Mouse (Mus musculus) thymus, adult 2 months (tissue): ENCODE data around the gene Tagln. TPM values are rescaled to one million over a fixed set of nuclear protein-coding genes. Genes with fewer than 3 reads are reported as not detected.

ENCODE experiments used
- DNase-seq: peaks from one replicate; pipeline ENCODE4 v3.0.0; 2021
- H3K27ac ChIP-seq: fragments of 200-500 bp; 2 replicates; pipeline ENCODE4 v1.5.1; 2012; ENCODE audit warnings: low read length, control low read depth; ENCODE audit not compliant: control insufficient read depth, insufficient read depth
- H3K27me3 ChIP-seq: fragments of 200-500 bp; 2 replicates; pipeline ENCODE4 v1.6.1; 2012; ENCODE audit warnings: mild to moderate bottlenecking, low read length, moderate library complexity, mixed read lengths; ENCODE audit not compliant: control insufficient read depth, insufficient read depth
- H3K36me3 ChIP-seq: fragments of 200-500 bp; 2 replicates; pipeline ENCODE4 v1.6.1; 2012; ENCODE audit warnings: mild to moderate bottlenecking, low read length, moderate library complexity; ENCODE audit not compliant: control insufficient read depth, insufficient read depth
- H3K4me1 ChIP-seq: fragments of 200-500 bp; replicated peaks from 2 replicates; pipeline ENCODE4 v1.6.1; 2012; ENCODE audit warnings: low read length; ENCODE audit not compliant: control insufficient read depth, insufficient read depth
- H3K4me3 ChIP-seq: fragments of 200-500 bp; 2 replicates; pipeline ENCODE4 v1.5.1; 2012; ENCODE audit warnings: mild to moderate bottlenecking, low read length, control low read depth, moderate library complexity; ENCODE audit not compliant: control insufficient read depth, insufficient read depth
- CTCF ChIP-seq: fragments of 200-500 bp; IDR thresholded peaks from 2 replicates; pipeline ENCODE4 v1.5.1; 2012; ENCODE audit warnings: mild to moderate bottlenecking, control low read depth, low read length, moderate library complexity, borderline replicate concordance; ENCODE audit not compliant: control insufficient read depth, poor library complexity, insufficient read depth; ENCODE audit errors: extremely low read depth
- POLR2A ChIP-seq: fragments of 200-500 bp; IDR thresholded peaks from 2 replicates; pipeline ENCODE4 v1.6.1; 2012; ENCODE audit warnings: mild to moderate bottlenecking, low read length, control low read depth, moderate library complexity; ENCODE audit not compliant: control insufficient read depth, poor library complexity, insufficient read depth; ENCODE audit errors: extremely low read depth
- WGBS: fragments of 180-500 bp; shearing (Covaris S2); methylation state at CpG from one replicate; pipeline ENCODE4 v1.1.7; 2018; 5-methylcytosine and 5-hydroxymethylcytosine counted together
- polyA plus RNA-seq: library from polyadenylated mRNA; depleted of rRNA; stranded (reverse); fragments of >200 nt; gene quantifications from 2 replicates; pipeline ENCODE4 v1.2.3, GENCODE M21; 2012

Tagln gene
- polyA plus RNA-seq, 1 experiment, result 66.3 TPM

DNA sequence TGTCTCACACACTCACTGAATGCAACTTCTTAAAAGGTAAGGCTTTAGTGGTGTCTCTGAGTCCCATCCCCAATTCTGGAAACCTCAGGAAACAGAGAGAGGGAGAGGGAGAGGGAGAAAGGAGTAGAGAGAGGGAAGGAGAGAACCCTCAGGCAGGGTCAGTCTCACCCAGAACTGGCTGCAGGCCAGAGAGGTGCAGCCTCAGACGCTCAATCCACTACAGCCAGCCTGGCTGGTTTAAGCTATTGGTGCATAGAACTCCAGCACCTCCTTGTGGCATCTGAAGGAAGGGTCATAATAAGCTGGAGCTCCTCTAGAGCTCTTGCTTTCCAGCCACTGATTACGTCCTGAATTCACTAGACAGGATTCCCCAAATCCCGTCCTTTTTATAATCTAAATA is 1.0 kb upstream of the Tagln start:
- Histone ChIP-seq H3K4me3 (no peak overlapping the region), H3K36me3 (peaks cover 16% of the 10 kb centered on the region), H3K27me3 (no peaks in the 10 kb centered on the region), H3K27ac (no peak overlapping the region), H3K4me1 (peaks cover 16% of the 10 kb centered on the region)
- peak; percentile 62 for DNase-seq
- 48% methylated on average over 3 of the region's 3 CpGs for WGBS
- TF ChIP-seq CTCF (no peak), POLR2A (no peak)

GRCm38 (mm10) chr9:45932571-45933415 is 3.1 kb downstream of the Tagln start:
- no peak for DNase-seq
- H3K4me1 ChIP-seq, result peaks cover 16% of the 10 kb centered on the region
- TF ChIP-seq POLR2A (no peak), CTCF (no peak)
- H3K27ac ChIP-seq, result no peak overlapping the region
- no peaks in the 10 kb centered on the region for H3K27me3 ChIP-seq
- peaks cover 18% of the 10 kb centered on the region for H3K36me3 ChIP-seq
- WGBS, result 55% methylated on average over 11 of the region's 11 CpGs
- no peak overlapping the region for H3K4me3 ChIP-seq

DNA sequence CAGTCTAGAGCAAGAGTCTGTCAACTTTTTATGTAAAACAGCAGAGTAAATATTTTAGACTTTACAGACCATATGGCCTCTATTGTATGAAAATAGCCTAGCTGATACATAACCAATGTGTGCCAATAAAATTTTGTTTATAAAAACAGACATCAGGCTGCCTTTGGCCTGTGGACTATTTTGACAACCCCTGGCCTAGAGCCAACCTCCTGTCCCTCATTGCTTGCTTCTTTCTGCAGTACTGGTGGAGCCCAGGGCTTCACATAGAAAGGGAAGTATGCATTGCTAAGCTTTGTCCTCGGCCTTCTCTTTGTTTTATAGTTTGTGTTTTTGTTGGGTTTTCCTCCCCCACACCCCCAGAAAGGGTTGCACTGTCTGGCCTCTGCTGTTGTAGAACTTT is 3.9 kb downstream of the Tagln start:
- H3K4me3 ChIP-seq, result no peak overlapping the region
- H3K27me3 ChIP-seq, result no peaks in the 10 kb centered on the region
- TF ChIP-seq POLR2A (no peak), CTCF (no peak)
- WGBS, result 33% methylated on average over 1 of the region's 1 CpGs
- H3K36me3 ChIP-seq, result peaks cover 27% of the 10 kb centered on the region
- H3K4me1 ChIP-seq, result peaks cover 16% of the 10 kb centered on the region
- no peak overlapping the region for H3K27ac ChIP-seq
- DNase-seq, result no peak

DNA sequence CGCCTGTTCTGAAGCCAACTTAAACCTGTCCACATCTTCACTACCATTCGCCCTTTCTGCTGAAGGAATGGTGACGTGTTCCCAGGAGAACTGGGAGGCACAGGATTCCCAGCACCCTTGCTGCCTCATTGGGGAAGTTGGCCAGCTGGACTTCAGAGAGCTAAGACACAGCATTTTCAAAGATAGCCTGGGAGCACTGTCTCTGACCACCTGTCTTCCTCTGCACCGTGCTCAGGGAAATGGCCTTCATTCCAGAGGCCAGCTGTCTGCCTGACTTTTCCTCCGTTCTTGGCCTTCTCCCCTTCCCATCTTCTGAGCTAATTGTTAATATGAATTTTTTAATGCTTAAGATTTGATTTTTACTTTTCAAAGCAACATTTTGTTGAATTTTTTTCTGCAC is 6.6 kb downstream of the Tagln start:
- 92% methylated on average over 5 of the region's 5 CpGs for WGBS
- peaks cover 14% of the 10 kb centered on the region for H3K4me1 ChIP-seq
- TF ChIP-seq POLR2A, result no peak
- no peak for TF ChIP-seq CTCF
- H3K27me3 ChIP-seq, result no peaks in the 10 kb centered on the region
- H3K27ac ChIP-seq, result no peak overlapping the region
- peaks cover 38% of the 10 kb centered on the region for H3K36me3 ChIP-seq
- DNase-seq, result no peak
- H3K4me3 ChIP-seq, result no peak overlapping the region

DNA sequence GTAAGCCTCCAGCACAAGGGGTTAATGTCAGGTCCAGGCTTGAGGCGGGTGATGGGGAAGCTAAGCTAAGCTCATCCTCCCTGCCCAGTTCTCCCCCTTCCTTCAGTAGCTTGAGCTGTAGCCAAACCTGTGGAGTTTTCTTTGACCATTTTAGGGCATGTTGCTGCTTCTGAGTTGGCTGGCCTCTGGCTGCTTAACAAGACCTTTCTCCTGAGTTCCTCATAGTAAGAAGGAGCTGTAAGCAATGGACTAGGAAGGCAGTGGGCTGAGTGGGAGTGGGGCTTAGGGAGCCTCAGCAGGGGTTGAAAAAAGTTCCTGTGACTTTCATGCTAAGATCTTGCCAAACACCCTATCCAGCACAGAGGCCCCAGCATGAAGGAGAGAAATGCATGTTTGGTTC is 16.0 kb downstream of the Tagln start:
- no peaks in the 10 kb centered on the region for H3K4me1 ChIP-seq
- H3K4me3 ChIP-seq, result no peak overlapping the region
- DNase-seq, result no peak
- no peak for TF ChIP-seq POLR2A
- TF ChIP-seq CTCF, result no peak
- H3K27ac ChIP-seq, result peak overlapping the region; percentile 23; the same call in 1 of the 2 replicates
- WGBS, result 91% methylated on average over 1 of the region's 1 CpGs
- peaks cover 61% of the 10 kb centered on the region for H3K36me3 ChIP-seq
- no peaks in the 10 kb centered on the region for H3K27me3 ChIP-seq

DNA sequence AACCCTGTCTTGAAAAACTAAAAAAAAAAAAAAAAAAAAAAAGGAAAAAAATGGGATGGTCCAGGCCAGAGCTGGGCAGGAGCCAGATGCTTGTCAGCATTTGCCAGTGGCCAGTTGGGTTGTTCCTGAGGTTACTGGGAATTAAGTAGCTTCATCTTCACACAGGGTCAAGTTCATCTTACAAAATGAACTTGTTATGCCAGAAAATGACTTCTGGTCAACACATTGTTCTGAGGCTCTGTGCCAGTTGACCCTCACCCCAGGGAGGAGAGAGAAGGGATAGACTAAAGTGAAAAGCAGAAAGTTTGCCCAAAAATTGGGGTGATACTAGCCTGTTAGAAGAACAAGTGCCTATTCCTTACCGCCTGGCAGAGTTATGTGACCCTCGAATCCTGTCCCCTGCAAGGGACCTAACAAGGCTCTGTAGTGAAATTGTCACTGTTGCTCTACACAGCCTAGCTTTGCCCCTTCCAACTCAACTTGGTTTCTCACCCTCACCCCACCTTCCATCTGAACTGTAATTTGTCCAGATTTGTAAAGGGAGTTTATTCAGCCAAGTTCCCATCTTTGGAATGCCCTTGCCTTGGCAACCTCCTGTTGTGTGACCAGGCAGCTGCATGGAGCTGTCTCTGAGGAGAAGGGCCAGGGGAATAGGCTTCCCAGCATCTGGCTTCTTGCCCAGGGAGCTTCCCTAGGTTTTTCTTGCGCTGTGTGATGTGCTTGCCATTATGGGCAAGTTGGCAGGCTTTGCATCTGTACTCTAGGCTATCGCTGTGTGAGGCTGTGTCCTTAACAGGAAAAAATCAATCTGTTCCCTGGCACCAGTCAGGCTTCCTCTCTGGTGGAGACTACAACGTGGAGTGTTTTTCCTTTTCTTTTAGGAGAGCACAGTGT is 18.6 kb downstream of the Tagln start:
- no peak overlapping the region for H3K27ac ChIP-seq
- H3K4me1 ChIP-seq, result no peaks in the 10 kb centered on the region
- no peaks in the 10 kb centered on the region for H3K27me3 ChIP-seq
- no peak for DNase-seq
- TF ChIP-seq CTCF (no peak), POLR2A (no peak)
- 94% methylated on average over 5 of the region's 5 CpGs for WGBS
- H3K36me3 ChIP-seq, result peaks cover 74% of the 10 kb centered on the region
- no peak overlapping the region for H3K4me3 ChIP-seq

GRCm38 (mm10) chr9:45915659-45916058 is 20.2 kb downstream of the Tagln start:
- no peaks in the 10 kb centered on the region for H3K27me3 ChIP-seq
- TF ChIP-seq CTCF (no peak), POLR2A (no peak)
- H3K4me3 ChIP-seq, result no peak overlapping the region
- peaks cover 87% of the 10 kb centered on the region for H3K36me3 ChIP-seq
- 98% methylated on average over 2 of the region's 2 CpGs for WGBS
- DNase-seq, result no peak
- no peaks in the 10 kb centered on the region for H3K4me1 ChIP-seq
- H3K27ac ChIP-seq, result no peak overlapping the region
